ENCODE assay signal across 9 mouse cellular contexts in the genomic region with DNA sequence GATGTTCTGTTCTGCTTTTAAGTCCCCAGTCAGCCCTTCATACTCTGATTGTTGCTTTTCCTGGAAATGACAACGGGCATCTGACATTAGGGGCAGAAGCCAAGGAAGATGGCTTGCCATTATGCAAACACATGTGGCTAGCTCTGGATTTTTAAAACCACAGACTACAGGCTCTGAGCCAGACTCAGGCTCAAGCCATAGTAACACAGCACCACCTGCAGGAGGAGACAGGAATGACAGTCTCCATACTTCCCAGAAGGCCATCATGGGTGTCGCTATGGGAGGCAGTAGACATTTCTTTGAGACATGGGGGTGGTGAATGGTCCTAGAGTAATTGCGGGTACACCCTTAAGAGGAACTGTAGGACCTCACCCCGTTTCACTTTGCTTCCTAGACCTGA.
DNase-seq lines count a peak whose midpoint lies in the region; ATAC-seq and TF ChIP-seq lines count a peak whose summit lies in the region.
"Had no signal": no experiment of that assay in that cellular context is flagged by ENCODE, and none has a peak within 500 bp of the region (broad histone marks: within the 10 kb centered on the region; RNA-seq: fewer than 3 reads in every experiment).

No protein-coding gene starts in this region.

- H3K4me3 ChIP-seq in intestine, postnatal 0 days (ENCODE audit: low read depth, low read length): no peak overlapping the region
- no peak overlapping the region for H3K4me3 ChIP-seq in intestine, embryonic 16.5 days (ENCODE audit: low read length)
- no peak overlapping the region for H3K4me3 ChIP-seq in kidney, adult 2 months (ENCODE audit: insufficient read depth, low read depth, low read length)
- no peak overlapping the region for H3K4me3 ChIP-seq in limb, embryonic 10.5 days
- H3K4me3 ChIP-seq: embryonic facial prominence, embryonic 12.5 days had no signal

- H3K9me3 ChIP-seq in intestine, postnatal 0 days (ENCODE audit: control insufficient read depth): no peaks in the 10 kb centered on the region
- H3K9me3 ChIP-seq in intestine, embryonic 16.5 days (ENCODE audit: control insufficient read depth, low read length): no peaks in the 10 kb centered on the region
- H3K9me3 ChIP-seq in limb, embryonic 10.5 days (replicated peaks): no peaks in the 10 kb centered on the region
- H3K9me3 ChIP-seq: embryonic facial prominence, embryonic 12.5 days had no signal

- TF ChIP-seq CTCF in intestine, postnatal 0 days (IDR thresholded peaks at IDR 0.05; ENCODE audit: low read depth): peak; percentile 91
- peak; percentile 85 for TF ChIP-seq CTCF in kidney, adult 2 months (conservative IDR thresholded peaks at IDR 0.05; ENCODE audit: insufficient read depth, insufficient read length, low read depth, low read length)

- H3K27me3 ChIP-seq in intestine, postnatal 0 days (replicated peaks; ENCODE audit: control insufficient read depth, insufficient read depth, low read length): no peaks in the 10 kb centered on the region
- no peaks in the 10 kb centered on the region for H3K27me3 ChIP-seq in intestine, embryonic 16.5 days (replicated peaks; ENCODE audit: control insufficient read depth, insufficient read depth, low read length)
- H3K27me3 ChIP-seq in kidney, adult 2 months (replicated peaks; ENCODE audit: control insufficient read depth, insufficient read depth, low read length): no peaks in the 10 kb centered on the region
- no peaks in the 10 kb centered on the region for H3K27me3 ChIP-seq in limb, embryonic 10.5 days (ENCODE audit: low read depth, poor library complexity, severe bottlenecking)
- H3K27me3 ChIP-seq: embryonic facial prominence, embryonic 12.5 days had no signal

- WGBS in intestine, postnatal 0 days: 72% methylated on average over 4 of the region's 4 CpGs
- 69% methylated on average over 4 of the region's 4 CpGs for WGBS in intestine, embryonic 16.5 days
- 66% methylated on average over 4 of the region's 4 CpGs for WGBS in kidney, adult 2 months
- 79% methylated on average over 4 of the region's 4 CpGs for WGBS in limb, embryonic 10.5 days

- H3K36me3 ChIP-seq in intestine, postnatal 0 days (ENCODE audit: control insufficient read depth, insufficient read depth): peaks cover 5% of the 10 kb centered on the region; the same call in 1 of the 2 replicates
- H3K36me3 ChIP-seq in intestine, embryonic 16.5 days (ENCODE audit: control insufficient read depth, insufficient read depth, low read length): no peaks in the 10 kb centered on the region
- H3K36me3 ChIP-seq in kidney, adult 2 months (ENCODE audit: control insufficient read depth, insufficient read depth, low read length): no peaks in the 10 kb centered on the region
- peaks cover 53% of the 10 kb centered on the region for H3K36me3 ChIP-seq in limb, embryonic 10.5 days

- H3K4me2 ChIP-seq in intestine, postnatal 0 days (replicated peaks; ENCODE audit: low read depth): no peak overlapping the region
- no peak overlapping the region for H3K4me2 ChIP-seq in intestine, embryonic 16.5 days (ENCODE audit: low read depth, low read length)
- H3K4me2 ChIP-seq: embryonic facial prominence, embryonic 12.5 days had no signal

- H3K9ac ChIP-seq in intestine, postnatal 0 days (ENCODE audit: low read depth, low read length): no peak overlapping the region
- H3K9ac ChIP-seq in intestine, embryonic 16.5 days (ENCODE audit: low read depth, low read length): no peak overlapping the region
- H3K9ac ChIP-seq: embryonic facial prominence, embryonic 12.5 days had no signal

- no peaks in the 10 kb centered on the region for H3K4me1 ChIP-seq in intestine, postnatal 0 days (replicated peaks; ENCODE audit: control insufficient read depth, insufficient read depth, low read length)
- no peaks in the 10 kb centered on the region for H3K4me1 ChIP-seq in intestine, embryonic 16.5 days (ENCODE audit: control insufficient read depth, insufficient read depth, low read length)
- no peaks in the 10 kb centered on the region for H3K4me1 ChIP-seq in kidney, adult 2 months (ENCODE audit: control insufficient read depth, insufficient read depth, low read length)
- no peaks in the 10 kb centered on the region for H3K4me1 ChIP-seq in limb, embryonic 10.5 days
- H3K4me1 ChIP-seq: embryonic facial prominence, embryonic 12.5 days had no signal

- H3K27ac ChIP-seq in intestine, postnatal 0 days (ENCODE audit: low read depth, low read length): no peak overlapping the region
- no peak overlapping the region for H3K27ac ChIP-seq in intestine, embryonic 16.5 days (ENCODE audit: low read length)
- H3K27ac ChIP-seq in kidney, adult 2 months (ENCODE audit: insufficient read depth, low read depth, low read length): no peak overlapping the region
- H3K27ac ChIP-seq in limb, embryonic 10.5 days: no peak overlapping the region
- H3K27ac ChIP-seq: embryonic facial prominence, embryonic 12.5 days had no signal

- DNase-seq in cerebellum, adult 11-12 months: peak; percentile 40
- DNase-seq in forelimb bud, embryonic 11.5 days (ENCODE audit: low read depth, low spot score): peak; percentile 43
- peak; percentile 52 for DNase-seq in kidney, adult 2 months
- peak; percentile 54 for DNase-seq in limb, embryonic 10.5 days (ENCODE audit: low spot score)
- DNase-seq in naive thymus-derived CD4-positive, alpha-beta T cell, adult 2 months (ENCODE audit: low read depth): peak; percentile 73
- DNase-seq in spleen, postnatal 4 days (ENCODE audit: low spot score in 2 of 2): peak; percentile 45 to 79

- ATAC-seq in intestine, postnatal 0 days: no peak
- ATAC-seq in intestine, embryonic 16.5 days: no peak

- no peak for TF ChIP-seq POLR2A in kidney, adult 2 months (IDR thresholded peaks at IDR 0.05; ENCODE audit: low read depth, low read length)
